Mouse (Mus musculus) skeletal muscle tissue, adult 2 months (tissue): Measurements from ENCODE around the gene Zmiz1.
A peak's percentile ranks its signal among the peaks of the same experiment; 100 is the strongest.

ENCODE experiments used
- DNase-seq: peaks from one replicate; pipeline ENCODE4 v3.0.0-alpha.2; 2012; ENCODE audit warnings: low read depth, low spot score

Zmiz1 gene

DNA sequence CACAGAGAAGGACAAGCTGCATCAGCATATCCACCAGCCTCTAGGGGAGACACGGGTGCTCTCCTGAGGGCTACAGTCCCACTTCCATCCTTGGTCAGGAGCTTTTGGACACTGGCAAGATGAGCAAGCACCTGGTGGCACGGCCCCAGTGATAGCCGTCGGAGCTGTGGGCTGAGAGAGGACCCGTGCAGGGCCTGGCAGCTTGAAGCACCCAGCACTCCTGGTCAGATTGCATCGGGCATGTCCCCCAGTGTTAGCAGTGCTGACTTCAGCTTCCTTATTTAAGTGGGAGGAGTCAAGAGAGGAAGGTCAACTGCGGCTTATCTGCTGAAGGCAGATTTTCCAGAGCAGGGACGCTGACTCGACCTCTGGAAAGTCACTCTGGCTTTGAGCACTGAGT is 175.3 kb downstream of the Zmiz1 start:
- DNase-seq: peak; percentile 27

- DNase-seq: no peak
Observed at GRCm38 (mm10) chr14:25635746-25636145, 176.8 kb downstream of the Zmiz1 start.

GRCm38 (mm10) chr14:25636297-25636696 is 177.3 kb downstream of the Zmiz1 start:
- peak; percentile 66 for DNase-seq

DNA sequence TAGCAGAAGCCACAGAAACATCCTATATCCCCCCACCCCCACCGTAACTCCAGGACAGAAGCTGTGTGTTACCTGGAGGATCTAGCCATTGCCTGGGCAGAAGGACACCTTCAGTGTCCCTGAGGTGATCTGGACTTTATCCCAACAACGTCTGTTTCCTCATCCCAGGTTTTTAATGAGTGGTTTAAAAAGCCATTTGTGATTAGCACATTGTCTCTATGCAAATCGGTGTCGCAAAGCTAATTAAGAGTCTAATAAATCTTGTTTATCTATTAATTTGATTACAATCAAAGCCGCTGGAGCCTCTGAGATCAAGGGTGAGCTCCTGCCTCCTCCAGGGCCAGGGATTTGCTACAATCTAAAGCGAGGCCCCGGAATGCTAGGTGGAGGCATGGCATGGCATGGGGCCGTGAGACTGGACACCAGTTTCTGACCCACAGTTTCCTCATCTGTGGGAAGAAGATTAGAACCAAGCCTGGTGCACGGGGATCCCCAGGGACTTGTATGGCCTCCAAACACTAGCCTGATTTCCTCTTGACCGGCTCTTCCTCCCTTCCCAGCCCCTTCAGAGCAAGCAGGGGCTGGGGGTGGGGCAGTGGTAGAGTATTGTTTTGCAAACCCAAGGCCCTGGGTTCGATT is 180.3 kb downstream of the Zmiz1 start:
- DNase-seq: no peak

- DNase-seq: no peak
Observed at GRCm38 (mm10) chr14:25639979-25640378, 181.0 kb downstream of the Zmiz1 start.

DNA sequence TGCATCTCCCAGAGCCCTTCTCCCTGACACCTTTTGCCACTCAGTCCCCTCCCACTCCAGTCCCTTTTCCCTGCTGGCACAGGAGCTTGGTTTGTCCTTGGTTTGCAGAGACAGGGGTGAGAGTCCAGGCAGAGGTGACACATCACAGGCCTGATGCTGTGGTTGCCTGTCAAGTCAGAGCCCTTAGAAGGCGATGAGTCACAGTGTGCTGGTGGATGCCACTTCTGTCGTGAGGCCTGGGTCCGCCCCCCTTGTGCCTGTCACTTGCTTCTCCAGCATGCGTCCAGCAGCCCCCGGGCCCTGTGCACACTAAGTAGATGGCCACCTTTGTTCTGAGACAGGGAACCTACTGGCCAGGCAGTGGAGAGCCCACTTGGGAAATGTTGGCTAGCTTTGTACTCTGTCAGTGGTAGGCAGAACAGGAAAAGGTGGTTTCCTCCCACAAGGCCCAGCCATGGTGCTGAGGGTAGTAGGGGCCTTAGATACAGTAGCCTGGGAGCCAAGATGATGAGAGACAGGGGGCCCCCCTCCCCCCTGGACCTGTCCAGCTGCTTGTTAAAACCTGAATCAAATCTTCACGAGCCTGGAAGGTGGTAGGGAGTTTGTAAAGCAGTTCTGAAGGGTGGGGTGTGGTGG is 181.6 kb downstream of the Zmiz1 start:
- DNase-seq: no peak

DNA sequence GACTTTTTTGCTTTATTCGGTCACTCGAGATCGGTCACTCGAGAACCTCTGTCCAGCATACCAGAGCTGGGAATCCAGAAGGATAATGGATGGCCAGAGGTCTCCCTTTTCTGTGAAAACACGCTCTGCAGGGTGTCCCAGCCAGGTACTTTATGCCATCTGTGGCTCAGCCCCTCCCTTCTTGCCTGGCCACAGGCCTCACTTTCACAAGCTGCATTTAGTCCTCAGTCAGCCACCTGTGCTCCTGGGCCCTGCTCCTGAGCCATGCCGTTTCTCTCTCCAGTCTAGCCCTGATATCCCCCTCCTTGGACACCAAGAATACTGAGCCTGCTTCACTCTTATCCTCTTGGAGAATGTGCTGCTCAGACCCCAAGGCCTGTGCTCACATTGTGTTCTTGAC is 182.1 kb downstream of the Zmiz1 start:
- DNase-seq: no peak

- no peak for DNase-seq
Observed at GRCm38 (mm10) chr14:25645717-25646116, 186.7 kb downstream of the Zmiz1 start.

GRCm38 (mm10) chr14:25646161-25646621 is 187.2 kb downstream of the Zmiz1 start:
- DNase-seq: peak; percentile 54

DNA sequence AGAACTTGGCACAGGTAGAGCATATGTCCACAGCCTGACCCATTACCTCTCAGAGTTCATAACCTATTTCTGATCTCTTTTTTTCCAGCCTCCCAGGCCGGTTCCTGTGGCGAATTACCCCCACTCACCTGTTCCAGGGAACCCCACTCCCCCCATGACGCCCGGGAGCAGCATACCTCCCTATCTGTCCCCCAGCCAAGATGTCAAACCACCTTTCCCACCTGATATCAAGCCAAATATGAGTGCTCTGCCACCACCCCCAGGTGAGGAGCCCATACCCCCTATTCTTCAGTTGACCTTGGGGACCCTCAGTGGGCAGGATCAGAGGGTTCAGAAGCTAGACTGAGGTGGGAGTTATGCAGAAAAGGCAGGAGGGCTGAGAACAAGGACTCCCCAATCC is 192.1 kb downstream of the Zmiz1 start:
- DNase-seq: no peak

DNA sequence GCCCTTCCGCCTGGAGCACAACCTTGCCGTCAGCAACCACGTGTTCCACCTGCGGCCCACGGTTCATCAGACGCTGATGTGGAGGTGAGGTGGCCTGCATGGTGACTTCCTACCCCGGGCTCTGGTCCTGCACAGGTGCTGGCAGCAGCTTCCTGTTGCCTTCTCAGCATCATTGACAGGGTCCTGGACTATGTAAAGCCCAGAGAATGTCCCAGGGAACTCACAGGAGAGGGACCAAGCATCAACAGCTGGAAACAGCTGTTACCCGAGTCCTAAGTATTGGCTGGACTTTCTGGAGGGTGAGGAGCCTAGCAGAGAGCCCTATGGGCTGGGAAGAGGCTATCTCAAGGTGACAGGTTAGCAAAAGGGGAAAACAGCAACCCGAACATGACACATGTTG is 192.9 kb downstream of the Zmiz1 start:
- DNase-seq: no peak

- DNase-seq: no peak
Observed at GRCm38 (mm10) chr14:25654401-25655197, 195.6 kb downstream of the Zmiz1 start.

GRCm38 (mm10) chr14:25660661-25661060 is 201.7 kb downstream of the Zmiz1 start:
- DNase-seq: no peak

GRCm38 (mm10) chr14:25661185-25661920 is 202.4 kb downstream of the Zmiz1 start:
- DNase-seq: no peak

DNA sequence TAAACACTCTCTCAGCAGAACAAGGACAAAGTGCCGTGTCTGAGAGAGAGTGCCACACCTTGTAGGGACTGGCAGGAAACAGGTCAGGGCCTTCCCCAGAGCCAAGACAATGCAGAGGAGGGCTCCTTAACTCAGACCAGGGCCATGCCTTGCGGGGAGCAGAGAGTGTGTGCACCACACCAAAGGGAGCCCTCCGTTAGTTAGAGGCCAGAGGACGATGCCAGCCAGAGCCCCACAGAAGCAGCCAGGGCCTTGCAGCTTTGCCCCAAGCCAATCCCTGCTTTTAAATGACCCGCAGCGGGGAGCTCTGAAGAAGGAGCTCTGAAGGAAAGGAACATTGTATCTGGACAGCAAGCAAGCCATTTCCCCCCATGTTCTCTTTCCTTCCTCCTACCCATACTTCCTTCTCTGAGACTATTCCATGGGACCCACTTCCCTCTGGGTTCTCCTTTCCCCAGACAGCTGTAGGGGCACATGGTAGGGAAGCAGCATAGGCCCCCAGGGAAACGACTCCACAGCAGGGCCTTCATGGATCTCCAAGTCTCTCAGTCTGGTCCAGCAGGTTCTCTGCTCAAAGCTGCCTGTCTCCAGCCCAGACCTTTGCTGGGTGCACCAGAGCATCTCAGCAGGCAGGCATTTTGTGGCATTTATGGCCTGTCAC is 204.8 kb downstream of the Zmiz1 start:
- DNase-seq: no peak

GRCm38 (mm10) chr14:25664310-25664695 is 205.3 kb downstream of the Zmiz1 start:
- DNase-seq: no peak

GRCm38 (mm10) chr14:25665314-25665970 is 206.5 kb downstream of the Zmiz1 start:
- no peak for DNase-seq

- no peak for DNase-seq
Observed at GRCm38 (mm10) chr14:25666668-25667376, 207.8 kb downstream of the Zmiz1 start.

DNA sequence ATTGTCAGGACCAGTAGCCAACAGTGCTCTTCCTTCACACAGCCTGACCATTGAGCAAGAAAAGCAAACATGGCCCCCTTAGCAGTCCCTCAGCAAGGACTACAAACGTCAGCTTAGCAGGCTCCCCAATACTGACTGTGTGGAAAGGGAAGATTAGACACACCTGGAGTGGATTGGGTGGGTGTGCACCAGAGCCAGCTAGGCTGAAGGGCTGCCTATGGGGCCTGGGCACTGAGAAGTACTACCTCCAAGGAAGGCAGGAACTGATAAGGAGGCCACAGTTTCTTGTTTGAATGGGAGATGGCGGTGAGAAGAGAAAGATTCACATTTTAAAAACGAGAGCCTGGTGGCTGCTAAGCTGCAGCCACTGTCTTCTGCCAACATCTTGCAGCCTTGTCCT is 208.6 kb downstream of the Zmiz1 start:
- no peak for DNase-seq

GRCm38 (mm10) chr14:25679625-25680024 is 220.6 kb downstream of the Zmiz1 start:
- no peak for DNase-seq
